Mouse (Mus musculus): ENCODE measurements around the gene Scaf8.

The Scaf8 gene

GRCm38 (mm10) chr17:3207529-3208240, 92.9 kb downstream of the Scaf8 start:
- CTCF ChIA-PET: no interaction called here

DNA sequence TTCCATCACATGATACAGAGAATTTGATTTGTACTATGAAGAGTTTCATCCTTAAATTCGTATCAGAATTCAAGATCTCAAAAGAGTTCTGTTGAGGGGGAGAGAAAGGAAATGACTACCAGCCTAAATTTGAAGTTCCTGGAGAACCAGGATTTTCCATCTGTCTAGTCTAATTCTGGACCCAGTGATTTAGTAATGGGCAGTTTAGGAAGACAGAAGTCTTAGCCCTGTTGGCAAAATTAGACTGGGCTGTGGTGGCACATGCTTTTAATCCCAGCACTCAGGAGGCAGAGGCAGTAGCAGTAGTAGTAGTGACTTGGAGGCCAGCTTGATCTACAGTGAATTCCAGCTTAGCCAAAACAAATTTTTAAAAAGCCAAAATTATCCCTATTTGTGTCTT, 93.7 kb downstream of the Scaf8 start:
- CTCF ChIA-PET: no interaction called here

DNA sequence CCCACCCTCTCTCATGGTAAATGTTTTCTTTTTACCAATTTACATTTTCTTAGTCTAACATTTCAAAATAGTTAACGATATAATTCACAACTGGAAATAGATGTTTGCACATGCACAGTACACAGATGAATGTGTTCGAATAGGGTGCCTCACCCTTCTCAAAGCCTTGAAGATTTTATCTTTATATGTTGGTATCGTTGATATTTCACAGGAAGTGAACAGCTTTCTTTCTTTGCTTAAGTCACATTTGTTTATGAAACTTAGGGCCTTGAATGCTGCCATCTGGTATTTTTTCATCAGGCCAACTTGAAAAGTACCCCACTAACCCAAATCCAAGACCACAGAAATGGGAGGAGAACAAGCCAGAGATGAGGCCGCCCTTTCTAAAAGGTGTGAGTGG, 94.8 kb downstream of the Scaf8 start:
- CTCF ChIA-PET: interaction anchor here (0.6 kb wide), 1 partner anchor 48 kb away, joined by 8 read pairs; no protein-coding TSS in a partner anchor

- CTCF ChIA-PET: interaction anchor here (0.6 kb wide), 1 partner anchor 48 kb away, joined by 8 read pairs; no protein-coding TSS in a partner anchor
Measured at GRCm38 (mm10) chr17:3210134-3210533, 95.4 kb downstream of the Scaf8 start.

DNA sequence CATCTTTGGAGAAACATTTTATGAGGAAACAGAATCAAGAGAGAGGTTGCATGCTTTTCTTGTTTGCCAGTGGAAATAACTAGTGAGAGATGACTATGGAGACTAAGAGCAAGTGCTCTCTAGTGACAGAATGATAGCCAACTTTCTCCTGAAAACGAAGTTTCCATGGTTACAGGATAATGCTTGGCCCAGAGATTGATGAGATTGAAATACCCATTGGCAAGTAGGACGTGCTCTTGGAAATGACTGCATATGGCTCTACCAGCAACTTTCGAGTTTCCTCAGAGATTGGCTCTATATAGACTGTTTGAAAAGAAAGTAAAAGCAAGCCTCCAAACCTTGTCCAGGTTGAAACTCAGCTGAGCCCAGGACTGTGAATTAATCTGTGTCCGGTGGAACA, 97.3 kb downstream of the Scaf8 start:
- CTCF ChIA-PET: no interaction called here

DNA sequence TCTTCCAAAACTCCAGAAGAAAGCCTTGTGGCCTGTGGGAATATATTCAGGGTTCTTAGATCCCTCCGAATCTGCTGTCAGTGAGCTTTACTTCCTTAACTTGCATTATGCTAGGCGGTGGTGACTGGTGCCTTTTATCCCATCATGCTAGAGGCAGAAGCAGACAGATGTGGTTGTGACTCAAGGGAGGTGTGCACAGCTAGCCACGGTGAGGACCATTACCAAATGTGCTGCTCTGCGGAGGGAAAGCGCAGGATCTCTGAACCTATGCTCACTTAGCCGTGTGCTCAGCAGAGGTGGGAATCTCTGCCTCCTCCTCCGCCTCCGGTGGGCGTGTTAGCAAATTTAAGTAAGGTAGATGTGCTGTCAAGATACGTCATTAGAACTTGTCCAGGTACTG, 98.1 kb downstream of the Scaf8 start:
- CTCF ChIA-PET: no interaction called here

GRCm38 (mm10) chr17:3214852-3215251, 100.1 kb downstream of the Scaf8 start:
- CTCF ChIA-PET: no interaction called here

GRCm38 (mm10) chr17:3217023-3217422, 102.3 kb downstream of the Scaf8 start:
- CTCF ChIA-PET: no interaction called here

DNA sequence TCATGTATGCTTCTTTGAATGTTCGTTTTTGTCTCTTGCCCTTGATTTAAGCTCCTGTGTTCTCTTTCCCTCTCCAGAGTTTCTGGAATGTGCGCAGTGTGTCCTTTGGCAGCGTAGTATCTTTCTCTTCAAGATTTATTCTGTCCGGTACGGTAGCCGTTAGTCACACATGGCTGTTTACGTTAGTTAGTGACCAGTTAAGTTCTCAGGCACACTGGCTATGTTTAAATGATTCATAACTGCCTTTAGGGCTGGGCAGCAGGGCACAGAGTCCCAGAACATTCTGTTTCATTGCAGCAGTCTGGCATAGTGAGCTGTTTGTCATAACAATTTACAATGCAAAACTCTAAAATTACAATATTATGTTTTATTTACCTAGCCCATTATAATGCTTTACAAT, 103.6 kb downstream of the Scaf8 start:
- CTCF ChIA-PET: interaction anchor here (0.6 kb wide), 1 partner anchor 63 kb away, joined by 4 read pairs; no protein-coding TSS in a partner anchor

GRCm38 (mm10) chr17:3218916-3219315, 104.1 kb downstream of the Scaf8 start:
- CTCF ChIA-PET: interaction anchor here (0.6 kb wide), 1 partner anchor 63 kb away, joined by 4 read pairs; no protein-coding TSS in a partner anchor

DNA sequence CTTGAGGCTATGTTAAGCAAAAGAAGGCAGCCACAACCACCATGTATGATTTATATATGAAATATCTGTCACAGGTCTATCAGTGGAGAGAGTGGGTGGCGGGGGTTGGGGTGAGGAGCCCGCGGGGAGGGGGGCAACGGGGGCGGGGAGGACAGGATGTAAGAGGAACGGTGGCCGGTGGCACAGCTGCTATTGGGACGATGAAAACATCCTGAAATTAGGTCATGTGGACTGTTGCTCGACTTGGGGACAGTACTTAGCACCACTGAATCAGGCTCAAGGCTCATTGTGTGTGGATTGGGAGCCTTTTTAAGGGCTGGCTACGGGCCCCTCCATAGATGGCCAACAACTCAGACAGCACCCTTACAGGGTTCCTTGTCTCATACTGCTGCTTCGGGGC, 105.4 kb downstream of the Scaf8 start:
- CTCF ChIA-PET: interaction anchor here (0.6 kb wide), 1 partner anchor 129 kb away, joined by 11 read pairs; no protein-coding TSS in a partner anchor

DNA sequence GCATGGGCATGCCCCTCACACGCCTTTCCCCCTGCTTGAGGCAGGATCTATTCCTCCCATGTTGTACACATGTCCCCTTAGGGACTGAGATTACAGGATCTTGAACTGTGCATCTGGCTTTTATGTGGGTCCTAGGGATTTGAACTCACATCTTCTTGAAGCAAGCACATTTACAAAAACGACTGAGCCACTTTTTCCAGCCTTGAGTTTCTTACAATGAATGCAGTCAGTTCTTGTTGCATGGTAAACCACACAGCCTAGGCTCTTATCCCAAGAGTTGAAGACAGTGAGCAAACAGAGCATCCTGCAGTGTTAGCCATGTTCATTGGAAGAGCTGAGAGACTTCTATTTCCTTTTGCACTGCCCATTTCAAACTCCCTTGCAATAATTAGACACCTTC, 108.3 kb downstream of the Scaf8 start:
- CTCF ChIA-PET: no interaction called here

DNA sequence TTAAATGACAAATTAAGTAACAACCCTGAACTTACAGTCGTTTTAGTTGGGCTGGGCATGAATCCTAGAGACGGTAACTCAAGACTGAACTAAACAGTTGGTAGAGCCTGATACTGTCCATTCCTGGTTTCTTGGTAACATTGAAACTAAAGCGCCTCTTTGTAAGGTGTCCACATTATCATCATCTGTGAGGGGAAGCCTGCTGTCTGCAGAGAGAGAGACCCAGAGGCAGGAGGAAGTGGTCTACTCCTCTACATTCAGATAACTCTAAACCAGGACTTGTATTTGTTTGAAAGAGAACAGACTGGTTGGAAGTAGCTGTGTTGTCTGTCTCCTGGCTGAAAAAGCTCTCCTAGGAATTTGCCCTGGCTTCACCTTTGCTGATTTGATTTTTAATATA, 108.9 kb downstream of the Scaf8 start:
- CTCF ChIA-PET: interaction anchor here (0.6 to 1.5 kb wide), 3 partner anchors 13 to 141 kb away, joined by 3 to 10 read pairs (median 3); no protein-coding TSS in a partner anchor

GRCm38 (mm10) chr17:3224383-3225106, 109.8 kb downstream of the Scaf8 start:
- CTCF ChIA-PET: interaction anchor here (0.6 to 1.5 kb wide), 4 partner anchors 13 to 142 kb away, joined by 3 to 14 read pairs (median 6); no protein-coding TSS in a partner anchor

GRCm38 (mm10) chr17:3230231-3231000, 115.6 kb downstream of the Scaf8 start:
- CTCF ChIA-PET: no interaction called here

GRCm38 (mm10) chr17:3232626-3233025, 117.9 kb downstream of the Scaf8 start:
- CTCF ChIA-PET: interaction anchor here (0.5 kb wide), 1 partner anchor 144 kb away, joined by 6 read pairs; no protein-coding TSS in a partner anchor

GRCm38 (mm10) chr17:3243672-3244071, 128.9 kb downstream of the Scaf8 start:
- CTCF ChIA-PET: no interaction called here

- CTCF ChIA-PET: no interaction called here
Measured at GRCm38 (mm10) chr17:3244881-3245739, 130.3 kb downstream of the Scaf8 start.

GRCm38 (mm10) chr17:3246665-3247370, 132.0 kb downstream of the Scaf8 start:
- CTCF ChIA-PET: no interaction called here

All from spleen, embryonic (tissue).